Mouse (Mus musculus) heart, embryonic 16.5 days (tissue): ENCODE measurements around the gene Pdp2. TPM values are rescaled to one million over a fixed set of nuclear protein-coding genes. Genes with fewer than 3 reads are reported as not detected.

Experiments
- ATAC-seq: fragments of 200-750 bp; cut with Nextera tagmentation; replicated peaks from 2 replicates; pipeline ENCODE4 v1.8.0; 2017; ENCODE audit warnings: moderate number of reproducible peaks; ENCODE audit not compliant: insufficient read depth, low FRiP score; ENCODE audit errors: extremely low read depth
- H3K27ac ChIP-seq: fragments of 300-500 bp; sonication (generic); 2 replicates; pipeline ENCODE4 v1.5.1; 2014; ENCODE audit warnings: mild to moderate bottlenecking, low read length, control low read depth, moderate library complexity
- H3K27me3 ChIP-seq: fragments of 300-500 bp; sonication (generic); 2 replicates; pipeline ENCODE4 v1.6.1; 2014; ENCODE audit warnings: low read length, mixed read lengths; ENCODE audit not compliant: control insufficient read depth, insufficient read depth
- H3K36me3 ChIP-seq: fragments of 300-500 bp; sonication (generic); 2 replicates; pipeline ENCODE4 v1.6.1; 2014; ENCODE audit not compliant: control insufficient read depth, insufficient read depth
- H3K4me1 ChIP-seq: fragments of 300-500 bp; sonication (generic); 2 replicates; pipeline ENCODE4 v1.6.1; 2014; ENCODE audit warnings: low read length, mixed read lengths; ENCODE audit not compliant: control insufficient read depth, insufficient read depth
- H3K4me2 ChIP-seq: fragments of 300-500 bp; sonication (generic); 2 replicates; pipeline ENCODE4 v1.6.1; 2014; ENCODE audit warnings: low read depth, mild to moderate bottlenecking, control low read depth, low read length
- H3K4me3 ChIP-seq: fragments of 300-500 bp; sonication (generic); 2 replicates; pipeline ENCODE4 v1.5.1; 2014; ENCODE audit warnings: mild to moderate bottlenecking, control low read depth, low read length
- H3K9ac ChIP-seq: fragments of 300-500 bp; sonication (generic); 2 replicates; pipeline ENCODE4 v1.6.1; 2014; ENCODE audit warnings: low read length, control low read depth
- H3K9me3 ChIP-seq: fragments of 300-500 bp; sonication (generic); replicated peaks from 2 replicates; pipeline ENCODE4 v1.6.1; 2016; ENCODE audit warnings: low read length; ENCODE audit not compliant: control insufficient read depth
- WGBS: fragments of 180-500 bp; shearing (Covaris S2); extraction: QIAGEN DNeasy Blood & Tissue Kit; methylation state at CpG from one replicate; pipeline ENCODE4 v1.1.7; 2014; 5-methylcytosine and 5-hydroxymethylcytosine counted together
- polyA plus RNA-seq: library from polyadenylated mRNA; unstranded; fragments of >200 nt; fragmentation: Nextera tagmentation; extraction: Ambion mirVana; gene quantifications from 2 replicates; pipeline ENCODE4 v1.2.1, GENCODE M21; 2015

Gene Pdp2
- polyA plus RNA-seq, 1 experiment from 2014 or later: 6.2 TPM

DNA sequence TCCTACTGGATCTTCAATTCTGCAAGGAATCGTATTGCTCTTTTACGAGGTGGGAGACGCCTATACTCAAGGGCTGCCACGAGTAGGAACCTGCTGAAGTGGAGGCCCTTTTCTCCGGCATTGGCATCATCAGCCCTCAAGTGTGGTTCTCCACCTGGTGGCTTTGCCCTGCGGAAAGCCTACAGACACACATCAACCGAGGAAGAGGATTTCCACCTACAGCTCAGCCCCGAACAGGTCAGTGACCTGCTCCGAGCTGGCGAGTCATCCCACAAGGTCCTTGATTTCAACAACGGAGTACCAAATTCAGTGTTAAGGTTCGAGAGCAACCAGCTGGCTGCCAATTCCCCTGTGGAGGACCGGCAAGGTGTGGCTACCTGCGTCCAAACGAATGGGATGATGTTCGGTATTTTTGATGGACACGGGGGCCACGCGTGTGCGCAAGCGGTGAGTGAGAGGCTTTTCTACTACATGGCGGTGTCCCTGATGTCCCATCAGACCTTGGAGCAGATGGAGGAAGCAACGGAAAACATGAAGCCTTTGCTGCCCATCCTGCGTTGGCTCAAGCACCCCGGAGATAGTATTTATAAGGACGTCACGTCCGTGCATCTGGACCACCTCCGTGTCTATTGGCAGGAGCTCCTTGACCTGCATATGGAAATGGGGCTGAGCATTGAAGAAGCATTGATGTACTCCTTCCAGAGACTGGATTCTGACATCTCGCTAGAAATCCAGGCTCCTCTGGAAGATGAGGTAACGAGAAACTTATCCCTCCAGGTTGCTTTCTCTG is 2.5 kb downstream of the Pdp2 start:
- Histone ChIP-seq H3K27me3 (no peaks in the 10 kb centered on the region), H3K4me1 (peaks cover 15% of the 10 kb centered on the region), H3K4me2 (no peak overlapping the region), H3K27ac (no peak overlapping the region), H3K9me3 (no peaks in the 10 kb centered on the region), H3K9ac (no peak overlapping the region), H3K4me3 (no peak overlapping the region), H3K36me3 (peaks cover 11% of the 10 kb centered on the region; the same call in 1 of the 2 replicates)
- 91% methylated on average over 31 of the region's 31 CpGs for WGBS
- ATAC-seq: no peak

GRCm38 (mm10) chr8:104594611-104595362 is 3.5 kb downstream of the Pdp2 start:
- Histone ChIP-seq H3K27ac (no peak overlapping the region), H3K4me1 (peaks cover 15% of the 10 kb centered on the region), H3K4me2 (no peak overlapping the region), H3K9me3 (no peaks in the 10 kb centered on the region), H3K9ac (no peak overlapping the region), H3K36me3 (peaks cover 11% of the 10 kb centered on the region; the same call in 1 of the 2 replicates), H3K27me3 (no peaks in the 10 kb centered on the region), H3K4me3 (no peak overlapping the region)
- no peak for ATAC-seq
- 93% methylated on average over 19 of the region's 19 CpGs for WGBS

GRCm38 (mm10) chr8:104595773-104596536 is 4.7 kb downstream of the Pdp2 start:
- no peak for ATAC-seq
- H3K4me1 ChIP-seq: peaks cover 12% of the 10 kb centered on the region
- peaks cover 11% of the 10 kb centered on the region; the same call in 1 of the 2 replicates for H3K36me3 ChIP-seq
- H3K9ac ChIP-seq: no peak overlapping the region
- 76% methylated on average over 21 of the region's 21 CpGs for WGBS
- no peak overlapping the region for H3K4me3 ChIP-seq
- H3K4me2 ChIP-seq: no peak overlapping the region
- no peaks in the 10 kb centered on the region for H3K9me3 ChIP-seq
- no peaks in the 10 kb centered on the region for H3K27me3 ChIP-seq
- H3K27ac ChIP-seq: no peak overlapping the region

GRCm38 (mm10) chr8:104597656-104598055 is 6.4 kb downstream of the Pdp2 start:
- no peak overlapping the region for H3K4me2 ChIP-seq
- H3K4me1 ChIP-seq: peaks cover 14% of the 10 kb centered on the region
- H3K27ac ChIP-seq: no peak overlapping the region
- peaks cover 11% of the 10 kb centered on the region; the same call in 1 of the 2 replicates for H3K36me3 ChIP-seq
- H3K9me3 ChIP-seq: no peaks in the 10 kb centered on the region
- ATAC-seq: no peak
- no peak overlapping the region for H3K9ac ChIP-seq
- H3K4me3 ChIP-seq: no peak overlapping the region
- WGBS: 67% methylated on average over 6 of the region's 6 CpGs
- H3K27me3 ChIP-seq: no peaks in the 10 kb centered on the region

GRCm38 (mm10) chr8:104598496-104598895 is 7.2 kb downstream of the Pdp2 start:
- ATAC-seq: no peak
- no peak overlapping the region for H3K27ac ChIP-seq
- peaks cover 20% of the 10 kb centered on the region for H3K4me1 ChIP-seq
- H3K4me2 ChIP-seq: no peak overlapping the region
- peaks cover 11% of the 10 kb centered on the region; the same call in 1 of the 2 replicates for H3K36me3 ChIP-seq
- no peaks in the 10 kb centered on the region for H3K9me3 ChIP-seq
- no peak overlapping the region for H3K9ac ChIP-seq
- no peak overlapping the region for H3K4me3 ChIP-seq
- H3K27me3 ChIP-seq: no peaks in the 10 kb centered on the region
- 39% methylated on average over 6 of the region's 6 CpGs for WGBS

GRCm38 (mm10) chr8:104601386-104601785 is 10.1 kb downstream of the Pdp2 start:
- peaks cover 36% of the 10 kb centered on the region for H3K4me1 ChIP-seq
- H3K4me2 ChIP-seq: peak overlapping the region; percentile 73
- H3K27ac ChIP-seq: no peak overlapping the region
- peak overlapping the region; percentile 33; the same call in 1 of the 2 replicates for H3K9ac ChIP-seq
- 0 out of 2 replicates have a peak overlapping the region, but pooled peaks have one; percentile 45 for H3K4me3 ChIP-seq
- no peaks in the 10 kb centered on the region for H3K36me3 ChIP-seq
- no peak for ATAC-seq
- 33% methylated on average over 7 of the region's 7 CpGs for WGBS
- H3K27me3 ChIP-seq: no peaks in the 10 kb centered on the region
- no peaks in the 10 kb centered on the region for H3K9me3 ChIP-seq

GRCm38 (mm10) chr8:104601941-104602371 is 10.7 kb downstream of the Pdp2 start:
- no peaks in the 10 kb centered on the region for H3K27me3 ChIP-seq
- no peaks in the 10 kb centered on the region for H3K9me3 ChIP-seq
- under 1% methylated on average over 12 of the region's 12 CpGs for WGBS
- H3K36me3 ChIP-seq: no peaks in the 10 kb centered on the region
- ATAC-seq: 0 out of 2 replicates have a peak, but pooled peaks have one; percentile 12
- peak overlapping the region; percentile 57 for H3K27ac ChIP-seq
- H3K4me2 ChIP-seq: peak overlapping the region; percentile 73
- peak overlapping the region; percentile 45 for H3K4me3 ChIP-seq
- peak overlapping the region; percentile 65 for H3K9ac ChIP-seq
- peaks cover 41% of the 10 kb centered on the region for H3K4me1 ChIP-seq

DNA sequence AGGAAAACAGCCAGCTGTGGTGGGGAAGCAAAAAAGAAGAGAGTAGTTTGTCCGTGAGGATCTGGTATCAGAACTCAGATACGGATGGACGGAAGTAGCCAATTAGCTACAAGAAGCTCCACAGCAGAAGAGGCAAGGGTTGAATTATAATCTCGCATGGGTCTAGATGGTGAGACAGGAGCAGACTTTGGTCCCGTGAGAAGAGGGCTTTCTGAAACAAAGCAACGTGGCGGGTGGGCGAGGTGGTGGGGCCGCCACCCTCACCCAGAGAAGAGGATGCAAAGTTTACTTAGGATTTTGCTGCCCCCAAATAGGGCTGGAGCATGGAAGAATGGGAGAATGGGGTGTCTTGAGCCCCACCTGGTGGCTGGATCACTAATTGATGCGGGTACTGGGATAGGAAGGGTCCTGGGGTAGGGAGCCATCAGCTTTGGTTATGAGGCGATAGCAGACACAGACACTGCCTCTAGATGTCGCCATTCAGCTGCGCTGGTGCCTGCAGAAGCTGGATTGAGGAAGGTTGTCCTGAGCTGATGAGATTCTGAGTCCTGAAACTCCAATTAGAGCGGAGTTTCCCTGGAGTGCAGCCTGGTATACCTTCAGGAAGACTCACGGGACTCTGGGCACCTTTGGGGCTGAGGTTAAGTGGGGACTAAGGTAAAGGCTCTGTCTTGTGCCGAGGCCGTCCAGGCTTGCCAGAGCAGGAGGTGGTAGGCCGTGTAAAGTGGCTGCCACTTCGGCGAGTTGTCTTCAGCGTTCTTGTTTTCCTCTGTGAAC is 11.4 kb downstream of the Pdp2 start:
- peaks cover 48% of the 10 kb centered on the region for H3K4me1 ChIP-seq
- H3K27me3 ChIP-seq: no peaks in the 10 kb centered on the region
- WGBS: 15% methylated on average over 21 of the region's 21 CpGs
- H3K4me3 ChIP-seq: peak overlapping the region; percentile 45
- no peaks in the 10 kb centered on the region for H3K9me3 ChIP-seq
- H3K36me3 ChIP-seq: no peaks in the 10 kb centered on the region
- H3K9ac ChIP-seq: peak overlapping the region; percentile 65
- peak; percentile 83 for ATAC-seq
- H3K4me2 ChIP-seq: peak overlapping the region; percentile 73
- peak overlapping the region; percentile 87 for H3K27ac ChIP-seq
